Mouse (Mus musculus) kidney, postnatal 4 days (tissue): ENCODE measurements around the gene Cdrt4.

Experiments
- DNase-seq, 2 experiments: peaks; one replicate each; pipeline ENCODE4 v3.0.0; 2021; ENCODE audit warnings: mixed read lengths in 2 of 2

The Cdrt4 gene

GRCm38 (mm10) chr11:62945514-62945913 lies 5.5 kb upstream of the Cdrt4 start:
- DNase-seq = peak in 1 of 2 experiments; percentile 31

- DNase-seq = peak; percentile 44 to 52
These were observed 1.4 kb upstream of the Cdrt4 start for GRCm38 (mm10) chr11:62949548-62949947.

GRCm38 (mm10) chr11:62954766-62955165 lies 3.8 kb downstream of the Cdrt4 start:
- no peak for DNase-seq

DNA sequence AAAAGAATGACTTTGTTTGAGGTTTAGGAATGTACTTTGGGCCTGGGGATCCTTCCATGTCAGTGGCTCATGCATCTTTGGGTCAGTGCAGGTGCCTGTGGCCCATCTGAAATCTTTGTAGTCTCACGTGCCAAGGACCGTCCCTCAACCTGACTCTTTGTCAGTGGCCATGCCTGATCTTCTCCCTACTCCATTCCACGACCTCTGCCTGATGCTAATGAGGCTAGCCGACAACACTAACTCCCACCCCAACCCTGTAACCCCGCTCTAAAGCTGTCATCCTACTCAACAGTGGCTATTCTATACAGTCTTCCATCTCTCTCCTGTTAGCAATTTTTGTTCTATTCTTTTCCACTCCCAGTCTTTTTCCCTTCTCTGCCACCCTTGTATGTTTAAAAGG lies 4.2 kb downstream of the Cdrt4 start:
- DNase-seq = no peak

DNA sequence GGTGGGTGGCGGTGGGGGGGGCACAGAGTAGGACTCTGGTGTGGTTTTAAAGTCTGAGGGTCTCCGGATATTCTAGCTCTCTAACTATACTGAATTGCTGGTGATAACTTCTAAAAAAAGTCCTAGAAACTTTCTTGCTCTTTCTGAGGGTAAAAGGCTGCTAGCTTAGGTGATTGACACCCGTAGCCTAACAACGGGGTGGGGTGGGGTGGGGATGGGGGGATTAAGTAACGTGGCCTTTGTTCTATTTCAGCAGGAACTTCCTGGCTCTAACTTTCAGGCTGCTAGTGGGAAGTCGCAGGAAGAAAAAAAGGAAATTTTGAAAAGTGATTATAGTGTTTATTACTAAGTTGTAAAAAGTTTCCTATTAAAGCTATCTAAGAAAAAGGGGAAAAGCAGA lies 4.8 kb downstream of the Cdrt4 start:
- no peak for DNase-seq

GRCm38 (mm10) chr11:62957626-62958180 lies 6.7 kb downstream of the Cdrt4 start:
- no peak for DNase-seq

DNA sequence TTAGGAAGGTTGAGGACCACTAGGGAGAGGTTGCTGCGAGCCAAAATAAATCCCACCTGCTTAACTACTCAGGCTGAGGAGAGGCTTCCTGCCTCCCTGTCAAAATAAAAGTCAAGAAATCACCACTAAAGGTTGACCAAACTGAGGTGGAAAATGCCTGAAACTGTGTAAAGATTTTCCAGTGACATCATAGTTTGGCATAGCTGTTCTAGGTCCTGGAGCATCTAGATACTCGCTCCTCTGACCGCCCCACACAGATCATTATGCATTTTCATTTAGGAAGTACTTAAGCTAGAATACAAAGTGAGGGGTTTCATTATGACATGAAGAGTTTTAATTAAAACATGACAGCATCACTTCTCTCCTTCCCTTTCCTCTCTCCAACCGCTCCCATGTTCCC lies 12.3 kb downstream of the Cdrt4 start:
- DNase-seq = no peak

GRCm38 (mm10) chr11:62966424-62966764 lies 15.4 kb downstream of the Cdrt4 start:
- no peak for DNase-seq

- DNase-seq = peak; percentile 73 to 83
These were observed 16.0 kb downstream of the Cdrt4 start for GRCm38 (mm10) chr11:62966765-62967633.

DNA sequence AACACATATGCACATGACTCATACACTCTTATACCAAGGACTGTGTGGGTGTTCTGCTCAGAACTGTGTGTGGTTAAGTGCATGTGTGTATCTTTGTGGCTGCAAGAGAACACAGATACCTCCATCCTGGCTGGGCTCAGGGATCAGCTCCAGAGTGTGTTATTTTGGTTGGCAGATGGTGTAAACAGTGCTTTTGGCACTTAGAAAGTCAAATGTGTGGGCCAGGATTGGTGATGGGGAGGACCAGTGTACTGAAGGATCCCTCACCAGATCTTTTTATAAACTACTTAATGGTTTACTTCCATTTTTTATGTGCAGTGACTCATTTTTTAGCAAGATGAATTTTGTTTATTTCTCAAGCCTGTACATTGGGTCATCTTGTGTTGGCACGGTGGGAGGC lies 26.2 kb downstream of the Cdrt4 start:
- no peak for DNase-seq

DNA sequence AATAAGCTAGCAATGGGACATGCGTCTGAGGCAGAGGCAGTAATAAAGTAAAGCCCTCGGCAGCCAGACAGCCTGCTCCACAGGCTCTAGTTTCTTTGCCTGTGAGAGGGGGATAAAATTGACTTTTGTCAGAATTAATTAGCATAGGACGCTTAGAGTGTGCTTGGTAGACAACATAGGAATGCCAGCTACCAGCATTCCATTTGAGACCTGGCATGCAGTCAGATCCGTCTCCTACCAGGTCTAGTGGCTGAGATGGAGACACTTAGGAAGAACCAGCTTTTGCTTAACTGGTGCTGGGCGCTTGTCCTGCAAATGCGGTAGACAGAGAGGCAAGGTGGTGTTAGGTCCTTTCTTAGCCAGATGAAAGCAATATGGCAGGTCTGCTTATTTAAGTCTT lies 27.9 kb downstream of the Cdrt4 start:
- DNase-seq = no peak

DNA sequence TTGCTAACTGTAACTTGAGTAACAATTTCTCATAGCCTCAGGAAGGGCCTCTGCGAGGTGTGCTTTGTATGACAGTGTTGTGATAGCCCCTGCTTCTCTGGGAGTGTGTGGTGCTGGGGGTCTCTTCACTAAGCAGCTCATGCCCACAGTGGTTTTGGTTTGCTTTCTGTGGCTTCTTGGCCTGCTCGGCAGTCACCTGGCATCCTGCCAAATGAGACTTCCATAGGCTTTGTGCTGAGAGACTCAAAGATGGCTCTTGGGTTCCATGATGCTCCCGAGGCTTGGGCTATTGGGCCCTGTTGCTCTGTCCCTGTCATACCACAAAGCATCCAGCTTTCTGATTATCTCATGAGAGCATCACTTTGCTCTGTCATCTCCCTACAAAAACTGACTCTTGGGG lies 30.7 kb downstream of the Cdrt4 start:
- no peak for DNase-seq

DNA sequence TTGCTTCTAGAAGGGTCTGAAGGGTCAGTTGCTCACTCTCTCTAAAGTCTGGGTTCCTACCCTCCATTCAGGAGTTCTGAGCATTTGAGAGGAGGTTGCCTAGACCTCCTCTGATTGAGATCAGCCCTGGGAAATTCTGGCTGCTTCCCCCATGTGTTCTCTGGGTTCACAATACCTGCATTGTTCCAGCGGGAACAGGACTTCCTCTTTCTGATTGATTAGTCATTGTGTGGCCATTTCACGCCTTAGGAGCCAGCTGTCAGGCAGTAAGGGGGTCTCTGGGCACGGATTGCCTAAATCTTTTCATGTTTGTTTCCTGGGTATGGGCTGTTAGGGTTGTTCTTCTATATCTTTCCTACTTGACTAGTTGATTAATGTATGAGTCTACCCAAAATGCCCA lies 32.8 kb downstream of the Cdrt4 start:
- peak in 1 of 2 experiments; percentile 15 for DNase-seq

DNA sequence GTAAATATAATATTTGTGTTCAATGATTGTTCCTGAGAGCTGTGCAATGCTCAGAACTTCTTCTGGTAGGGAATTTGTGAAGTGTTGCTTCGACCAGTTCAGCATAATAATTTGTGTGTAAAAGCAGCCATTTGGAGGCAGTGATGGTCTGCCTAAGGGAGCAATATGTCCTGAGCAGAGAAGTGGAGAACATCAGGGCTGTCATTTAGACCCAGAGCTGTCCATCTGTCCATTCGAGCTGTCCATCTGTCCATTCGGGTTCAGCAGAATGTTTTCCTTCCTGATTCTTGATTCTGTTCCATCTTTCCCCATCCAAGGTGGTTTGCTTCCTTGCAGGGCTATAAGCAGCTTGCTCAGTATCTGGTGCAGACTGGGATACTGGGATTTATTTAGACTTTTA lies 33.4 kb downstream of the Cdrt4 start:
- no peak for DNase-seq

DNA sequence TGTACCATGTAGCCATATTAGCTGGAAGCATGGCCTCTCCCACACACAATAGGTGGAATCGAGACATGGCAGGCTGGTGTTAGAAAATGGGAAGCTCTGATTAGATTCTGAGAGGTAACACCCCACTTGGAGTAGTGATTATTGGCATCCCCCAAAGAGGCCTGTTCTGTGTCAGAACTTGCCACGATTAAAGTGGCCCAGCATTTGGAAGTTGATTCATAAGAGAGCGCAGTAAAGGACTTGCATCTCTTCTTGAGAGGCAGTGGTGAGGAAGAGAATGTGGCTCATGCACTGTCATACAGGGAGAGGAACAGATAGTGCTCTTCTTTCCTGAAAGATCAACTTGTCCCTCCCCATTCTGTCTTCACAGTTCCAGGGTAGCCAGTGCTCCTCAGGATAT lies 34.1 kb downstream of the Cdrt4 start:
- no peak for DNase-seq

DNA sequence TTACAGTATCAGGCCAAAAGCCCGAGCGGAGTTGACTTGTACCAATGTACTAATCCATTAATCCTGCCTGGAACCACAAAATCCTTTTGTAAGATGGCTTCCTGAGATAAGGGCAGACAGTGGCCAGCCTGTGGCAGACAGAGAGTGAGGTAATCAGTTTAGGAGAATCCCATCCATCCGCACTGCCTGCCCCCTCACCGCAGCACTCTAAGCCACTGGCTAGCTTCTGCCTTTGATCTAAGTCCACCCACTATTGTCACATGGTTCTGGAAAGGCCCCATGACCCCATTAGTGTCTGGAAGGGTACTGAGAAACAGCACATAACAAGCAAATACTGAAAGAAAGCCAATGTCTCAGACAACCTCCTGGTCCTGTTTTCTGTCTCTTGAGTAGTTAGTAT lies 35.6 kb downstream of the Cdrt4 start:
- no peak for DNase-seq

GRCm38 (mm10) chr11:62990150-62990685 lies 39.2 kb downstream of the Cdrt4 start:
- DNase-seq = no peak

GRCm38 (mm10) chr11:62990811-62991210 lies 39.8 kb downstream of the Cdrt4 start:
- no peak for DNase-seq

DNA sequence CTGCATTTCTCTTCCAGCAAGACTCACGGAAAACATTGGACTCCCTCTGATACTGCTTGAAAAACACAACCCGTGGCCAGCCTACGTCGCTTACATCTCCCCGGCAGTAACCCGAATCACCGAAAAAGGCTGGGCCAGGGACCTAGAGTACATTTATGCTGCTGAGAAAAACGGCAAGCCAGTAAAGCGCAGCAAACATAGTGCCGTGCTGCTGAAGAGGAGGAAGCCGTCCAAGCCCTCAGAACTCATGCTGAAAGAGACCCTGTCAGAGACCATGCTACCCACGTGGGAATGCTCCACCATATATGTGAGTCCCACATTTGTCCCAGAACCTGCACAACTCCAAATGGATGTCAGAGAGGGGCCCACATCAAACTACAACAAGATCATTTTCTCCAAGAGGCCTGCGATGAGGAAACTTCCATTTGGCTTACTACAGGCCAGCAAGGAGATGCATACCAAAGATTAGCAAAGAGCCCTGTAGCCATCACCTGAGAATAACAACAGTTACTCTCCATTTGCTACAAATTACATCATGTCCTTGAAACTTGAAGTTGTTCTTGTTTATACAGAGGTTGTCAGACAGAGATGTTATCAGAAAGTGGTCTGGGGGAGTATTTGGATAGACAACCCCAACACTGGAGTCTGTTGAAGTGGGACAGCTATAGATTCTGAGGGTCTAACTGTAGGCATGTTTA lies 41.7 kb downstream of the Cdrt4 start:
- DNase-seq = no peak

DNA sequence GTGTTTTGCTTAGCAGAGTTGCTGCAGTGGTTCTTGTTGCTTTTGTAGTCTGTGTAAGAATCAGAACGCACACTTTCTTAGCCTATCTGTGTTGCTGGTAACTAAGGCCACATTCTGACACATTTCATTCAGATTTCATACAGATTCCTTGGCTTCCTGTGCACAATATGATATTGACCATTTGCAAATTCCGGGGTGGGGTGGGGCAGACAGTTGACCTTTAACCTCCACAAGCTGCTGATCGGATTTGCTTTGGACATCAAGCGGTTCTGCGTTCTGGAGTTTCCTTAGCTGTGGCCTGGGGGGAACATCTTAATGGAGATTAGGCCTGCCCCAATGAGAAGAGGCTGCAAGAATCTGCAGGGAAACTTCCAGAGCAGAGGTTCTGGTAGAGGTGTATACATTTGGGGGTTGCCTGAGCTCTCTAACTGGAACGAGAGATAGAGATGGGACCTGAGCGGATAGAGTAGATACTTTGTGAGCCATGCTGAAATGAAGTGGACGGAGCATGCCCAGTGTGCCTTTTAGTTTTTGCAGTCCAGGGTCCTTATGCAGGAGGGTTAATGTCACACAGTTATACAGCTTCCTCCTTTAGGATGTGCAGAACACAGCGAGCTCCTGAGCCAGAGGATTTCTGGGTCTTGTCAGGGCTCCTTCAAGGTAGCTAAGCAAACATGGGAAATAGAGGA lies 44.2 kb downstream of the Cdrt4 start:
- no peak for DNase-seq

DNA sequence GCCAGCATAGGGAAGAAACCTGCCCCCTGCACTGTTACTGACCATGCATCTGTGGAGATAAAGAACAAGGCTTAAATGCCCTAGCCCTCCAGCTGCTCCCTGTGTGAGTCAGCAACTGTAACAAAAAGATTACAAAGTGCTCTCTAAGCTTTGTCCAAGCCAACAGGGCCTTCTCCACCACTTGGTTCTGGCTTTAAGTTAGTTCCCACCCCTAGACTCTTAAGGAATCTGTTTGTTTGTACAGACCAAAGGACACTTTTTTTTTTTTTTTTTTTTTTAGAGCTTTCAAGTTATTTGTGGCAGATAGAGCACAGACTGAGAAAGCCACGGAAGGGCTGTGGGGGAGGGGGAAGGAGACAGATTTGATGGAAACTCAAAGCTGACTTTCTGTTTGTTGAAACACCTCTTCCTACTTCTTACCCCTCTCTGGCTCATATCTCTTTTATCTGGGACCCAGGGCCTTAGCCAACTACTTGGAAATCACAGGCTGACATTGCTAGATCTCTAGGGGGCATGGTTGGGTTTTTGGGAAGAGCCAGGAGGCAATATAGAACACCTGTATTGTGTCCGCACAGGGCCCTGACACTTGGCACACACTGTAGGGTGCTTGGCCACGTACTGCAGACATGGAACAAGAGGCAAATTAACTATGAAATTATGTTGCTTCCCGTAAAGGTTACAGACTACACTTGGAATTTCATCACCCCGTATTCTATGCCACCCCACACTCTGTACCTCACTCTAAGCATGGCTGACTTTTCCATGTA lies 44.9 kb downstream of the Cdrt4 start:
- DNase-seq = peak in 1 of 2 experiments; percentile 26

- DNase-seq = no peak
These were observed 45.5 kb downstream of the Cdrt4 start for GRCm38 (mm10) chr11:62996522-62996898.
